Comparison of ENCODE assay signal across 11 mouse cellular contexts in the genomic region with DNA sequence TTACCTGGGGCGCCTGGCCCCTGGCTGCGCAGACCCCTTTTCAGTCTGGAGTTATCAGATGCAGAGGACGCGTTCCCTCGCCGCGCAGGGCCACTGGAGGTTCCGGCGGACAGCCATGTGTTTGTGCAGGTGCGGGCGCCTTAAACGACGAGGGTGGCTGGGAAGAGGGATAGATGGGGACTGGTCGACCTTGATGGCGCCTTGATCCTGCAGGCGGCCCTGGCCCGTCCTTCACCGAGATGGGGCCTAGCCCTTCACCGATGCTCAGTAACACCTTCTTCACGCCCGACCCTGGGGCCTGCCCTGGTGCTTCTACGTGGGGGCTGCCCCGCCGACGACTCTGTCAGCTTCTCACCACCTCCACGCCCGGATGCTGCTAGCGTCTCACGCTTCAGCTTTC. TPM values are rescaled to one million over a fixed set of nuclear protein-coding genes. Genes with fewer than 3 reads are reported as not detected.
DNase-seq lines count a peak whose midpoint lies in the region; ATAC-seq lines count a peak whose summit lies in the region.
"Had no signal": no experiment of that assay in that cellular context is flagged by ENCODE, and none has a peak within 500 bp of the region (broad histone marks: within the 10 kb centered on the region; RNA-seq: fewer than 3 reads in every experiment).

No protein-coding gene starts in this region.

- peak; percentile 52 for DNase-seq in hindbrain, embryonic 10.5 days (ENCODE audit: low spot score)
- peak; percentile 75 for DNase-seq in adrenal gland, adult 2 months
- peak; percentile 88 for DNase-seq in midbrain, embryonic 11.5 days (ENCODE audit: low spot score, missing footprints)
- DNase-seq in cerebellum, postnatal 4 days (ENCODE audit: low spot score in 2 of 2): no peak
- DNase-seq in left cerebral cortex, postnatal 14 days (ENCODE audit: low spot score in 2 of 2): no peak

- WGBS in hindbrain, embryonic 10.5 days: 13% methylated on average over 29 of the region's 29 CpGs
- 13% methylated on average over 29 of the region's 29 CpGs for WGBS in hindbrain, embryonic 12.5 days
- WGBS in heart, embryonic 11.5 days (ENCODE audit: insufficient replicate concordance): 14% methylated on average over 29 of the region's 29 CpGs
- 15% methylated on average over 29 of the region's 29 CpGs for WGBS in midbrain, embryonic 11.5 days

- peak overlapping the region; percentile 6; the same call in 1 of the 2 replicates for H3K4me3 ChIP-seq in hindbrain, embryonic 10.5 days
- no peak overlapping the region for H3K4me3 ChIP-seq in hindbrain, embryonic 12.5 days
- peak overlapping the region; percentile 3; the same call in 1 of the 2 replicates for H3K4me3 ChIP-seq in heart, embryonic 11.5 days (ENCODE audit: low read depth, low read length)
- H3K4me3 ChIP-seq in midbrain, embryonic 11.5 days (ENCODE audit: low read depth, low read length): no peak overlapping the region

- H3K9me3 ChIP-seq in hindbrain, embryonic 10.5 days: no peaks in the 10 kb centered on the region
- no peaks in the 10 kb centered on the region for H3K9me3 ChIP-seq in hindbrain, embryonic 12.5 days (replicated peaks)
- H3K9me3 ChIP-seq in heart, embryonic 11.5 days (replicated peaks; ENCODE audit: control insufficient read depth, low read length): no peaks in the 10 kb centered on the region
- H3K9me3 ChIP-seq in midbrain, embryonic 11.5 days (ENCODE audit: control insufficient read depth, low read length): no peaks in the 10 kb centered on the region
- H3K9me3 ChIP-seq: G1E had no signal

- peaks cover 43% of the 10 kb centered on the region for H3K4me1 ChIP-seq in hindbrain, embryonic 10.5 days (replicated peaks)
- peaks cover 24% of the 10 kb centered on the region for H3K4me1 ChIP-seq in hindbrain, embryonic 12.5 days
- peaks cover 15% of the 10 kb centered on the region for H3K4me1 ChIP-seq in heart, embryonic 11.5 days (ENCODE audit: control insufficient read depth, insufficient read depth, low read length)
- H3K4me1 ChIP-seq in midbrain, embryonic 11.5 days (ENCODE audit: control insufficient read depth, insufficient read depth, low read length): peaks cover 16% of the 10 kb centered on the region

- peaks cover 31% of the 10 kb centered on the region for H3K27me3 ChIP-seq in hindbrain, embryonic 10.5 days (ENCODE audit: insufficient read depth, poor library complexity, severe bottlenecking)
- H3K27me3 ChIP-seq in hindbrain, embryonic 12.5 days: 0 out of 2 replicates have a peak, but pooled peaks cover 4% of the 10 kb centered on the region
- H3K27me3 ChIP-seq in heart, embryonic 11.5 days (ENCODE audit: control insufficient read depth, insufficient read depth, low read length): peaks cover 3% of the 10 kb centered on the region; the same call in 1 of the 2 replicates
- peaks cover 4% of the 10 kb centered on the region; the same call in 1 of the 2 replicates for H3K27me3 ChIP-seq in midbrain, embryonic 11.5 days (ENCODE audit: control insufficient read depth, insufficient read depth, low read length)

- no peak overlapping the region for H3K9ac ChIP-seq in hindbrain, embryonic 12.5 days
- H3K9ac ChIP-seq in heart, embryonic 11.5 days (ENCODE audit: low read depth, low read length): peak overlapping the region; percentile 43; the same call in 1 of the 2 replicates
- 0 out of 2 replicates have a peak overlapping the region, but pooled peaks have one; percentile 36 for H3K9ac ChIP-seq in midbrain, embryonic 11.5 days (ENCODE audit: low read length)

- intact Hi-C loops in left cerebral cortex, postnatal 14 days (cut with DNase I): loop anchor here (5.0 kb wide), 1 partner anchor 37 kb away; no protein-coding TSS in a partner anchor

- no peak overlapping the region for H3K4me2 ChIP-seq in hindbrain, embryonic 12.5 days (replicated peaks)
- peak overlapping the region; percentile 53 for H3K4me2 ChIP-seq in heart, embryonic 11.5 days
- no peak overlapping the region for H3K4me2 ChIP-seq in midbrain, embryonic 11.5 days

- ATAC-seq in hindbrain, embryonic 12.5 days (ENCODE audit: low FRiP score): no peak
- ATAC-seq in heart, embryonic 11.5 days (replicated peaks; ENCODE audit: insufficient number of reproducible peaks, low FRiP score, low TSS enrichment): no peak
- no peak for ATAC-seq in midbrain, embryonic 11.5 days (ENCODE audit: low FRiP score)
- no peak for ATAC-seq in granulocyte monocyte progenitor cell, adult 5-6 weeks (replicated peaks; ENCODE audit: poor library complexity, severe bottlenecking)
- ATAC-seq: lung, postnatal 0 days had no signal

- 0 out of 2 replicates have a peak overlapping the region, but pooled peaks have one; percentile 50 for H3K27ac ChIP-seq in hindbrain, embryonic 10.5 days
- no peak overlapping the region for H3K27ac ChIP-seq in hindbrain, embryonic 12.5 days
- peak overlapping the region; percentile 31; the same call in 1 of the 2 replicates for H3K27ac ChIP-seq in heart, embryonic 11.5 days (ENCODE audit: low read depth, low read length)
- no peak overlapping the region for H3K27ac ChIP-seq in midbrain, embryonic 11.5 days (ENCODE audit: low read depth, low read length)

- H3K36me3 ChIP-seq in hindbrain, embryonic 10.5 days: peaks cover 59% of the 10 kb centered on the region
- peaks cover 43% of the 10 kb centered on the region for H3K36me3 ChIP-seq in hindbrain, embryonic 12.5 days
- H3K36me3 ChIP-seq in heart, embryonic 11.5 days (ENCODE audit: control insufficient read depth, insufficient read depth, low read length): peaks cover 19% of the 10 kb centered on the region
- peaks cover 18% of the 10 kb centered on the region for H3K36me3 ChIP-seq in midbrain, embryonic 11.5 days (ENCODE audit: control insufficient read depth, insufficient read depth, low read length)

RNA-seq across cellular contexts. Expression of a gene that starts 1.2 kb away (rescaled TPM):
- 2.4 and 3.7 TPM in 2 replicates for polyA plus RNA-seq in hindbrain, embryonic 10.5 days (2016; fragmentation: Nextera tagmentation; extraction: Ambion mirVana)
- polyA plus RNA-seq in hindbrain, embryonic 12.5 days (2016; fragmentation: Nextera tagmentation; extraction: Ambion mirVana): 4.0 and 8.7 TPM in 2 replicates
- total RNA-seq in adrenal gland, adult 2 months (2021): 10 to 100 TPM in 1 of 2 experiments, 1 to 10 TPM in 1; 8.2 to 11.4 TPM
- 207 and 268 TPM in 2 replicates for polyA plus RNA-seq in adrenal gland, adult 2 months (2012; rRNA removed)
- 2.5 and 2.9 TPM in 2 replicates for polyA plus RNA-seq in heart, embryonic 11.5 days (2014; fragmentation: Nextera tagmentation; extraction: Ambion mirVana)
- polyA plus RNA-seq in midbrain, embryonic 11.5 days (2014; fragmentation: Nextera tagmentation; extraction: Ambion mirVana): 1.2 and 2.0 TPM in 2 replicates
- 13.1 and 17.0 TPM in 2 replicates for total RNA-seq in granulocyte monocyte progenitor cell, adult 5-6 weeks (2014; fragmentation: Nextera tagmentation)
- total RNA-seq in granulocyte monocyte progenitor cell, adult 5-6 weeks (2017): 2.4 and 2.8 TPM in 2 replicates
- 1 to 10 TPM; 5.6 to 9.0 TPM for total RNA-seq in left cerebral cortex, postnatal 14 days (2021)

RNA-seq across cellular contexts. Expression of a gene that starts 3.7 kb away (rescaled TPM):
- polyA plus RNA-seq in hindbrain, embryonic 10.5 days (2016; fragmentation: Nextera tagmentation; extraction: Ambion mirVana): 62.1 and 69.8 TPM in 2 replicates
- polyA plus RNA-seq in hindbrain, embryonic 12.5 days (2016; fragmentation: Nextera tagmentation; extraction: Ambion mirVana): 57.3 and 60.2 TPM in 2 replicates
- total RNA-seq in adrenal gland, adult 2 months (2021): 10 to 100 TPM; 26.6 to 29.4 TPM
- polyA plus RNA-seq in adrenal gland, adult 2 months (2012; rRNA removed): 60.6 and 60.7 TPM in 2 replicates
- polyA plus RNA-seq in heart, embryonic 11.5 days (2014; fragmentation: Nextera tagmentation; extraction: Ambion mirVana): 41.7 and 45.3 TPM in 2 replicates
- 53.9 and 64.6 TPM in 2 replicates for polyA plus RNA-seq in midbrain, embryonic 11.5 days (2014; fragmentation: Nextera tagmentation; extraction: Ambion mirVana)
- total RNA-seq in granulocyte monocyte progenitor cell, adult 5-6 weeks (2014; fragmentation: Nextera tagmentation): 14.4 and 14.5 TPM in 2 replicates
- total RNA-seq in granulocyte monocyte progenitor cell, adult 5-6 weeks (2017): 12.5 and 14.5 TPM in 2 replicates
- 10 to 100 TPM; 28.8 to 31.1 TPM for total RNA-seq in left cerebral cortex, postnatal 14 days (2021)

RNA-seq across cellular contexts. Expression of a gene that starts 9.9 kb away (rescaled TPM):
- 133 and 197 TPM in 2 replicates for polyA plus RNA-seq in hindbrain, embryonic 10.5 days (2016; fragmentation: Nextera tagmentation; extraction: Ambion mirVana)
- 194 and 195 TPM in 2 replicates for polyA plus RNA-seq in hindbrain, embryonic 12.5 days (2016; fragmentation: Nextera tagmentation; extraction: Ambion mirVana)
- total RNA-seq in adrenal gland, adult 2 months (2021): 1 to 10 TPM; 7.7 to 9.1 TPM
- 18.4 and 21.8 TPM in 2 replicates for polyA plus RNA-seq in adrenal gland, adult 2 months (2012; rRNA removed)
- 33.0 and 33.5 TPM in 2 replicates for polyA plus RNA-seq in heart, embryonic 11.5 days (2014; fragmentation: Nextera tagmentation; extraction: Ambion mirVana)
- 97.9 and 110 TPM in 2 replicates for polyA plus RNA-seq in midbrain, embryonic 11.5 days (2014; fragmentation: Nextera tagmentation; extraction: Ambion mirVana)
- 3.8 and 3.9 TPM in 2 replicates for total RNA-seq in granulocyte monocyte progenitor cell, adult 5-6 weeks (2014; fragmentation: Nextera tagmentation)
- 0.60 TPM in 1 of 2 replicates, not detected in the other for total RNA-seq in granulocyte monocyte progenitor cell, adult 5-6 weeks (2017)
- 100 to 1,000 TPM; 590 to 595 TPM for total RNA-seq in left cerebral cortex, postnatal 14 days (2021)

RNA-seq across cellular contexts. Expression of a gene that starts 10.5 kb away (rescaled TPM):
- polyA plus RNA-seq in hindbrain, embryonic 10.5 days (2016; fragmentation: Nextera tagmentation; extraction: Ambion mirVana): 0.68 and 1.8 TPM in 2 replicates
- 1.4 and 2.0 TPM in 2 replicates for polyA plus RNA-seq in hindbrain, embryonic 12.5 days (2016; fragmentation: Nextera tagmentation; extraction: Ambion mirVana)
- total RNA-seq in adrenal gland, adult 2 months (2021): 1 to 10 TPM; 1.0 to 1.2 TPM
- polyA plus RNA-seq in adrenal gland, adult 2 months (2012; rRNA removed): 10.3 and 12.7 TPM in 2 replicates
- 0.07 TPM in 1 of 2 replicates, not detected in the other for polyA plus RNA-seq in heart, embryonic 11.5 days (2014; fragmentation: Nextera tagmentation; extraction: Ambion mirVana)
- 0.59 and 1.00 TPM in 2 replicates for polyA plus RNA-seq in midbrain, embryonic 11.5 days (2014; fragmentation: Nextera tagmentation; extraction: Ambion mirVana)
- total RNA-seq in granulocyte monocyte progenitor cell, adult 5-6 weeks (2014; fragmentation: Nextera tagmentation): 1.1 TPM in 1 of 2 replicates, not detected in the other
- total RNA-seq in granulocyte monocyte progenitor cell, adult 5-6 weeks (2017): 0.52 TPM in 1 of 2 replicates, not detected in the other
- not detected for total RNA-seq in left cerebral cortex, postnatal 14 days (2021)
- total RNA-seq: hematopoietic stem cell, adult 5-6 weeks had no signal

RNA-seq across cellular contexts. Expression of a gene that starts 10.7 kb away (rescaled TPM):
- polyA plus RNA-seq in hindbrain, embryonic 10.5 days (2016; fragmentation: Nextera tagmentation; extraction: Ambion mirVana): 34.7 and 39.4 TPM in 2 replicates
- 41.2 and 46.4 TPM in 2 replicates for polyA plus RNA-seq in hindbrain, embryonic 12.5 days (2016; fragmentation: Nextera tagmentation; extraction: Ambion mirVana)
- total RNA-seq in adrenal gland, adult 2 months (2021): 10 to 100 TPM; 72.0 to 93.2 TPM
- 81.3 and 90.6 TPM in 2 replicates for polyA plus RNA-seq in adrenal gland, adult 2 months (2012; rRNA removed)
- 12.5 and 14.4 TPM in 2 replicates for polyA plus RNA-seq in heart, embryonic 11.5 days (2014; fragmentation: Nextera tagmentation; extraction: Ambion mirVana)
- polyA plus RNA-seq in midbrain, embryonic 11.5 days (2014; fragmentation: Nextera tagmentation; extraction: Ambion mirVana): 20.8 and 22.7 TPM in 2 replicates
- total RNA-seq in granulocyte monocyte progenitor cell, adult 5-6 weeks (2014; fragmentation: Nextera tagmentation): 29.7 and 44.6 TPM in 2 replicates
- 21.5 and 34.3 TPM in 2 replicates for total RNA-seq in granulocyte monocyte progenitor cell, adult 5-6 weeks (2017)
- total RNA-seq in left cerebral cortex, postnatal 14 days (2021): 10 to 100 TPM; 80.8 to 82.5 TPM

Comparison
In these comparisons a context has a peak if more than half of its experiments do, and no peak if none do; other contexts are left out.
1. H3K27ac ChIP-seq: peak in hindbrain, embryonic 10.5 days (single experiment) and heart, embryonic 11.5 days (single experiment); none in hindbrain, embryonic 12.5 days (single experiment) and midbrain, embryonic 11.5 days (single experiment).
2. H3K4me3 ChIP-seq: peak in hindbrain, embryonic 10.5 days (single experiment) and heart, embryonic 11.5 days (single experiment); none in hindbrain, embryonic 12.5 days (single experiment) and midbrain, embryonic 11.5 days (single experiment).
3. DNase-seq: peak in hindbrain, embryonic 10.5 days (single experiment), adrenal gland, adult 2 months (single experiment) and midbrain, embryonic 11.5 days (single experiment); none in cerebellum, postnatal 4 days (0 of 2) and left cerebral cortex, postnatal 14 days (0 of 2).
4. RNA of a gene that starts 1.2 kb away (polyA plus RNA-seq): 207 to 268 TPM in adrenal gland, adult 2 months; 4.0 to 8.7 TPM in hindbrain, embryonic 12.5 days, 2.5 to 2.9 TPM in heart, embryonic 11.5 days, 2.4 to 3.7 TPM in hindbrain, embryonic 10.5 days and 1.2 to 2.0 TPM in midbrain, embryonic 11.5 days; every median in the first group is over 10 times any median in the second.